Mouse (Mus musculus) CH12.LX (cell line): ENCODE measurements around the gene Cgref1. TPM values are rescaled to one million over a fixed set of nuclear protein-coding genes. Genes with fewer than 3 reads are reported as not detected.
A peak's percentile ranks its signal among the peaks of the same experiment; 100 is the strongest.

Source experiments
- DNase-seq: peaks from one replicate; pipeline ENCODE4 v3.0.0-alpha.2; 2013; ENCODE audit errors: extremely low read depth
- H3K27ac ChIP-seq: 2 replicates; pipeline ENCODE4 v1.5.1; 2012; ENCODE audit warnings: low read depth, mild to moderate bottlenecking, control low read depth, moderate library complexity; ENCODE audit not compliant: insufficient read depth
- H3K27me3 ChIP-seq: replicated peaks from 2 replicates; pipeline ENCODE3; 2012; ENCODE audit warnings: inconsistent platforms
- H3K36me3 ChIP-seq, 2 experiments: replicated peaks in 1 of 2; 2 replicates each; pipeline versions ENCODE3 to v1.6.1; 2012; ENCODE audit warnings: inconsistent platforms in 1 of 2, low read length in 1 of 2, mild to moderate bottlenecking in 1 of 2, mixed read lengths in 1 of 2, moderate library complexity in 1 of 2; ENCODE audit not compliant: control insufficient read depth in 1 of 2, insufficient read depth in 1 of 2
- H3K4me1 ChIP-seq, 2 experiments: 2 replicates each; pipeline ENCODE4 v1.6.1; 2012; ENCODE audit warnings: inconsistent platforms in 1 of 2, moderate library complexity in 1 of 2; ENCODE audit not compliant: insufficient read depth in 2 of 2, control insufficient read depth in 1 of 2
- H3K4me2 ChIP-seq: 2 replicates; pipeline ENCODE4 v1.6.1; 2012; ENCODE audit warnings: low read depth, mild to moderate bottlenecking, control low read depth; ENCODE audit not compliant: poor library complexity, insufficient read depth, severe bottlenecking
- H3K4me3 ChIP-seq, 3 experiments: fragments of 150-350 bp in 1 of 3; sonication (generic) in 1 of 3; replicated peaks in 1 of 3; 2 replicates each; pipeline versions ENCODE3 to v1.5.1; 2011 to 2012; ENCODE audit warnings: low read depth in 2 of 3, low read length in 2 of 3, mild to moderate bottlenecking in 2 of 3, moderate library complexity in 2 of 3, control low read depth in 1 of 3, improper control_type of control experiment in 1 of 3, inconsistent platforms in 1 of 3, mixed read lengths in 1 of 3; ENCODE audit not compliant: poor library complexity in 1 of 3
- H3K79me2 ChIP-seq: replicated peaks from 2 replicates; pipeline ENCODE4 v1.6.1; 2012; ENCODE audit warnings: mild to moderate bottlenecking, moderate library complexity; ENCODE audit not compliant: control insufficient read depth, poor library complexity, insufficient read depth, severe bottlenecking; ENCODE audit errors: extremely low read depth
- H3K9ac ChIP-seq: 2 replicates; pipeline ENCODE4 v1.6.1; 2012; ENCODE audit warnings: low read depth, mild to moderate bottlenecking, control low read depth, moderate library complexity; ENCODE audit not compliant: insufficient read depth
- H3K9me3 ChIP-seq: replicated peaks from 2 replicates; pipeline ENCODE3; 2012; ENCODE audit warnings: low read length, inconsistent platforms, mixed read lengths
- BHLHE40 ChIP-seq: IDR thresholded peaks from 2 replicates; pipeline ENCODE4 v1.6.1; 2011; ENCODE audit warnings: mild to moderate bottlenecking, low read depth, low read length, improper control_type of control experiment
- CHD1 ChIP-seq: IDR thresholded peaks from 2 replicates; pipeline ENCODE4 v1.6.1; 2012; ENCODE audit warnings: low read depth, low read length, improper control_type of control experiment, inconsistent platforms
- CHD2 ChIP-seq: IDR thresholded peaks from 2 replicates; pipeline ENCODE4 v1.6.1; 2011; ENCODE audit warnings: low read length, improper control_type of control experiment
- CTCF ChIP-seq, 2 experiments: IDR thresholded peaks in 1 of 2; conservative IDR thresholded peaks in 1 of 2; 2 replicates each; pipeline ENCODE4 v1.5.1; 2011 to 2012; ENCODE audit warnings: low read depth in 2 of 2, low read length in 2 of 2, improper control_type of control experiment in 1 of 2, inconsistent platforms in 1 of 2, mild to moderate bottlenecking in 1 of 2, moderate library complexity in 1 of 2
- E2F4 ChIP-seq: IDR thresholded peaks from 2 replicates; pipeline ENCODE4 v1.6.1; 2011; ENCODE audit warnings: low read depth, low read length, improper control_type of control experiment; ENCODE audit not compliant: insufficient replicate concordance
- ELF1 ChIP-seq: IDR thresholded peaks from 2 replicates; pipeline ENCODE4 v1.6.1; 2014; ENCODE audit warnings: low read depth, mild to moderate bottlenecking, inconsistent platforms, low read length, improper control_type of control experiment
- EP300 ChIP-seq: IDR thresholded peaks from 2 replicates; pipeline ENCODE4 v1.6.1; 2011; ENCODE audit warnings: low read length, improper control_type of control experiment
- ETS1 ChIP-seq: conservative IDR thresholded peaks from 2 replicates; pipeline ENCODE4 v1.6.1; 2012; ENCODE audit warnings: low read depth, mild to moderate bottlenecking, inconsistent platforms, low read length, improper control_type of control experiment, moderate library complexity
- GABPA ChIP-seq: IDR thresholded peaks from 2 replicates; pipeline ENCODE4 v1.6.1; 2012; ENCODE audit warnings: low read depth, low read length, improper control_type of control experiment, inconsistent platforms; ENCODE audit not compliant: insufficient replicate concordance
- HCFC1 ChIP-seq: IDR thresholded peaks from 2 replicates; pipeline ENCODE4 v1.6.1; 2012; ENCODE audit warnings: low read depth, mild to moderate bottlenecking, inconsistent platforms, low read length, improper control_type of control experiment
- IRF4 ChIP-seq: IDR thresholded peaks from 2 replicates; pipeline ENCODE4 v1.6.1; 2014; ENCODE audit warnings: low read depth, mild to moderate bottlenecking, inconsistent platforms, low read length, improper control_type of control experiment
- JUN ChIP-seq: IDR thresholded peaks from 2 replicates; pipeline ENCODE4 v1.6.1; 2011; ENCODE audit warnings: low read depth, mild to moderate bottlenecking, low read length, improper control_type of control experiment, moderate library complexity; ENCODE audit not compliant: insufficient read depth
- JUND ChIP-seq: conservative IDR thresholded peaks from 2 replicates; pipeline ENCODE4 v1.6.1; 2011; ENCODE audit warnings: low read depth, low read length, improper control_type of control experiment
- KAT2A ChIP-seq: IDR thresholded peaks from 2 replicates; pipeline ENCODE4 v1.6.1; 2012; ENCODE audit warnings: low read length, improper control_type of control experiment, inconsistent platforms; ENCODE audit not compliant: insufficient replicate concordance
- MAFK ChIP-seq: IDR thresholded peaks from 2 replicates; pipeline ENCODE4 v1.6.1; 2011; ENCODE audit warnings: low read length, improper control_type of control experiment; ENCODE audit not compliant: insufficient replicate concordance
- MAX ChIP-seq: IDR thresholded peaks from 2 replicates; pipeline ENCODE4 v1.6.1; 2011; ENCODE audit warnings: low read length, improper control_type of control experiment
- MAZ ChIP-seq: IDR thresholded peaks from 2 replicates; pipeline ENCODE4 v1.6.1; 2012; ENCODE audit warnings: low read depth, mild to moderate bottlenecking, inconsistent platforms, low read length, improper control_type of control experiment, moderate library complexity
- MEF2A ChIP-seq: IDR thresholded peaks from 2 replicates; pipeline ENCODE4 v1.6.1; 2014; ENCODE audit warnings: low read depth, mild to moderate bottlenecking, inconsistent platforms, low read length, improper control_type of control experiment, borderline replicate concordance
- MXI1 ChIP-seq: IDR thresholded peaks from 2 replicates; pipeline ENCODE4 v1.6.1; 2011; ENCODE audit warnings: mild to moderate bottlenecking, low read depth, low read length, improper control_type of control experiment
- MYC ChIP-seq: IDR thresholded peaks from 2 replicates; pipeline ENCODE4 v1.6.1; 2011; ENCODE audit warnings: low read depth, mild to moderate bottlenecking, improper control_type of control experiment, low read length
- NELFE ChIP-seq: IDR thresholded peaks from 2 replicates; pipeline ENCODE4 v1.6.1; 2011; ENCODE audit warnings: low read depth, low read length, improper control_type of control experiment
- NRF1 ChIP-seq: IDR thresholded peaks from 2 replicates; pipeline ENCODE4 v1.6.1; 2014; ENCODE audit warnings: low read depth, mild to moderate bottlenecking, inconsistent platforms, low read length, improper control_type of control experiment, moderate library complexity
- PAX5 ChIP-seq: IDR thresholded peaks from 2 replicates; pipeline ENCODE4 v1.6.1; 2012; ENCODE audit warnings: low read length, inconsistent platforms, mixed read lengths
- POLR2A ChIP-seq: IDR thresholded peaks from 2 replicates; pipeline ENCODE4 v1.6.1; 2011; ENCODE audit warnings: low read depth, mild to moderate bottlenecking, improper control_type of control experiment, low read length
- POLR2AphosphoS2 ChIP-seq: IDR thresholded peaks from 2 replicates; pipeline ENCODE4 v1.6.1; 2011; ENCODE audit warnings: low read depth, low read length, improper control_type of control experiment
- RAD21 ChIP-seq: IDR thresholded peaks from 2 replicates; pipeline ENCODE4 v1.6.1; 2011; ENCODE audit warnings: low read depth, mild to moderate bottlenecking, low read length, improper control_type of control experiment, moderate library complexity
- RCOR1 ChIP-seq: conservative IDR thresholded peaks from 2 replicates; pipeline ENCODE4 v1.6.1; 2012; ENCODE audit warnings: low read depth, mild to moderate bottlenecking, inconsistent platforms, low read length, improper control_type of control experiment
- SIN3A ChIP-seq: IDR thresholded peaks from 2 replicates; pipeline ENCODE4 v1.6.1; 2012; ENCODE audit warnings: low read length, improper control_type of control experiment, inconsistent platforms
- SMC3 ChIP-seq: IDR thresholded peaks from 2 replicates; pipeline ENCODE4 v1.6.1; 2011; ENCODE audit warnings: low read depth, low read length, improper control_type of control experiment
- TBP ChIP-seq: conservative IDR thresholded peaks from 2 replicates; pipeline ENCODE4 v1.6.1; 2011; ENCODE audit warnings: low read depth, low read length, improper control_type of control experiment
- TCF12 ChIP-seq: IDR thresholded peaks from 2 replicates; pipeline ENCODE4 v1.6.1; 2014; ENCODE audit warnings: low read depth, mild to moderate bottlenecking, inconsistent platforms, low read length, improper control_type of control experiment
- UBTF ChIP-seq: IDR thresholded peaks from 2 replicates; pipeline ENCODE4 v1.6.1; 2012; ENCODE audit warnings: low read depth, mild to moderate bottlenecking, inconsistent platforms, low read length, improper control_type of control experiment, moderate library complexity
- USF1 ChIP-seq: IDR thresholded peaks from 2 replicates; pipeline ENCODE4 v1.6.1; 2014; ENCODE audit warnings: low read depth, mild to moderate bottlenecking, inconsistent platforms, low read length, improper control_type of control experiment
- USF2 ChIP-seq: conservative IDR thresholded peaks from 2 replicates; pipeline ENCODE4 v1.6.1; 2011; ENCODE audit warnings: low read depth, low read length, improper control_type of control experiment
- ZC3H11A ChIP-seq: IDR thresholded peaks from 2 replicates; pipeline ENCODE4 v1.6.1; 2012; ENCODE audit warnings: low read depth, mild to moderate bottlenecking, inconsistent platforms, low read length, improper control_type of control experiment
- ZKSCAN1 ChIP-seq: IDR thresholded peaks from 2 replicates; pipeline ENCODE4 v1.6.1; 2012; ENCODE audit warnings: low read depth, inconsistent platforms, low read length, improper control_type of control experiment, borderline replicate concordance
- ZMIZ1 ChIP-seq: IDR thresholded peaks from 2 replicates; pipeline ENCODE4 v1.6.1; 2012; ENCODE audit warnings: low read depth, mild to moderate bottlenecking, inconsistent platforms, low read length, improper control_type of control experiment
- ZNF384 ChIP-seq: IDR thresholded peaks from 2 replicates; pipeline ENCODE4 v1.6.1; 2012; ENCODE audit warnings: low read depth, low read length, improper control_type of control experiment, inconsistent platforms
- dilution Hi-C: fragments of 300-500 bp; cut with MboI; formaldehyde crosslinking; loops from 2 replicates; pipeline ENCODE4 v1.14.3; 2020; ENCODE audit warnings: low sequenced_read_pairs; ENCODE audit not compliant: extremely low pct_unique_long_range_greater_than_20kb, extremely low pct_ligation_motif_present
- in situ Hi-C: fragments of 300-500 bp; cut with MboI; formaldehyde crosslinking; loops from 3 replicates; pipeline ENCODE4 v1.14.3; 2019; ENCODE audit warnings: low sequenced_read_pairs, low pct_ligation_motif_present, low pct_unique_long_range_greater_than_20kb, mixed read lengths
- polyA plus RNA-seq: library from polyadenylated mRNA; unstranded; fragments of >175 nt; gene quantifications from 2 replicates; pipeline ENCODE4 v1.2.1, GENCODE M21; 2012; ENCODE audit warnings: low read depth; ENCODE audit not compliant: insufficient read length
- total RNA-seq, 2 experiments: library from RNA; depleted of rRNA; stranded (reverse); fragments of 300-350 nt in 1 of 2; fragments of >200 nt in 1 of 2; gene quantifications; 2 replicates each; pipeline ENCODE4 v1.2.3; 2012 to 2014

The Cgref1 gene
- total and polyA plus RNA-seq, 3 experiments = not detected

DNA sequence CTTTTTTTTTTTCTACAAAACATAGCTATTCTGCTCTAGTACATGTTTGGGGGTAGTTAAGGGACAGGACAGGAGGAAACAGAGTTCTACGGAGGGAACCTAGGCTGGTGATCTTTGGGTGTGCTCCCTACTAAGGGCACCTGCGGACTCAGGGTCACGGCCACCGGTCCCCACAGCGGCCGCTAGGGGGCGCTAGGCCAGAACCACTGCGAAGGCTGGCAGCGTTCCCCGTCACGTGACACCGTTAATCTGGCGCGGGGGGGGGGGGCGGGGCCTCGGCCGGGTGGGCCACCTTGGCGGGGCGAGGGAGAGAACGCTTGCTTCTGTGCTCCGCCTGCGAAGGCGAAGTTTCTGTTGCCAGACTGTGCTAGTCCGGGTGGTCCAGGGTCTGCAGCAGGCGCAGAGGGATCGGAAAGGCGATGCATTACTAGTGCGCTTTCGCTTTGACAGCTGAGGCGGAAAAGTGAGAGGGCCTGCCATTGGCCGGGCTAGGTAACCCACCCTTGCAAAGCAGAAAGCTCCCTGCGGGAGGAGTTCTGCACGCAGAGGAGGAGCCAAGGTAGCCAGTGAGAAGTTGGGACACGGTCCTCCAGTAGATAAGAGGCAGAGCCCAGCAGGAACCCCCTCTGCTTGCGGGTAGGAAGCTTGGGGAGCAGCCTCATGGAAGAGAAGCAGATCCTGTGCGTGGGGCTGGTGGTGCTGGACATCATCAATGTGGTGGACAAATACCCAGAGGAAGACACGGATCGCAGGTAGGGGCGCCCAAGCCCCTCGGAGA lies 23.9 kb downstream of the Cgref1 start, which contains the start of gene Khk:
Khk (plus strand) TSS at position 176 of the 778 bp plus-strand sequence.
- DNase-seq = peak; percentile 90
- no peak within 1 kb of the TSS for H3K27ac ChIP-seq
- in situ Hi-C loops = loop anchor here (5.0 kb wide), 1 partner anchor 119 kb away; no protein-coding TSS in a partner anchor
- TF ChIP-seq JUN = no peak
- TF ChIP-seq POLR2A = peak; percentile 44; the same call in 1 of the 2 replicates
- TF ChIP-seq CHD1 = no peak
- TF ChIP-seq TCF12 = no peak
- TF ChIP-seq CTCF (conservative IDR thresholded peaks at IDR 0.05 in 1 of 2, IDR thresholded peaks at IDR 0.05 in 1 of 2; ENCODE audit: low read depth in 2 of 2, low read length in 2 of 2) = peak; percentile 54 to 81; a peak in 3 of 4 replicates
- 0 out of 2 replicates have a peak, but pooled peaks have one; percentile 14 for TF ChIP-seq MEF2A
- TF ChIP-seq E2F4 = no peak
- TF ChIP-seq KAT2A = no peak
- no peak for TF ChIP-seq MAFK
- 0 out of 2 replicates have a peak, but pooled peaks have one; percentile 67 for TF ChIP-seq SIN3A
- no peak for TF ChIP-seq TBP
- peak; percentile 51 for TF ChIP-seq HCFC1
- 0 out of 2 replicates have a peak, but pooled peaks have one; percentile 50 for TF ChIP-seq MAZ
- peak; percentile 83 for TF ChIP-seq USF2
- TF ChIP-seq USF1 = peak; percentile 94
- peak; percentile 36; the same call in 1 of the 2 replicates for TF ChIP-seq ZNF384
- no peak; the same call in none of the 2 replicates for TF ChIP-seq RAD21
- 0 out of 2 replicates have a peak, but pooled peaks have one; percentile 29 for TF ChIP-seq MXI1
- TF ChIP-seq ZC3H11A = no peak
- TF ChIP-seq ZKSCAN1 = peak; percentile 76
- TF ChIP-seq EP300 = no peak
- TF ChIP-seq GABPA = no peak
- peak; percentile 40; the same call in 1 of the 2 replicates for TF ChIP-seq MAX
- TF ChIP-seq POLR2AphosphoS2 = no peak
- no peak for TF ChIP-seq ETS1
- TF ChIP-seq SMC3 = peak; percentile 36
- TF ChIP-seq ZMIZ1 = 0 out of 2 replicates have a peak, but pooled peaks have one; percentile 40
- no peak for TF ChIP-seq NRF1
- TF ChIP-seq BHLHE40 = peak; percentile 85
- TF ChIP-seq ELF1 = no peak; the same call in 1 of the 2 replicates
- TF ChIP-seq CHD2 = no peak
- TF ChIP-seq NELFE = peak; percentile 35; the same call in 1 of the 2 replicates
- TF ChIP-seq JUND = no peak
- TF ChIP-seq IRF4 = peak; percentile 27; the same call in 1 of the 2 replicates
- no peak for TF ChIP-seq UBTF
- no peak for TF ChIP-seq PAX5
- no peak for TF ChIP-seq MYC
- no peak for TF ChIP-seq RCOR1
- TF ChIP-seq, all 38 proteins: peak for 17
- Histone ChIP-seq H3K4me3 (peak within 1 kb of the TSS; percentile 60 to 68 (median 68)), H3K9ac (peak within 1 kb of the TSS; percentile 48), H3K9me3 (no peaks in the 10 kb centered on the region), H3K79me2 (no peaks in the 10 kb centered on the region), H3K4me1 (peaks cover 8 to 40% of the 10 kb centered on the region in 2 experiments; a peak in 3 of 4 replicates), H3K36me3 (no peaks in the 10 kb centered on the region), H3K27me3 (peaks cover 83% of the 10 kb centered on the region), H3K4me2 (peak within 1 kb of the TSS; percentile 54)
- dilution Hi-C loops = no loop called here
